Mouse (Mus musculus) cerebellum, postnatal 25 days (tissue): ENCODE measurements at regions not wholly inside any gene's neighbourhood (a gene's known extent, or its start where the extent isn't known, plus 50 kb on each side); places are given as distances from the start of the nearest gene placed in this dataset.

Source experiments
- DNase-seq, 2 experiments: peaks; one replicate each; pipeline ENCODE4 v3.0.0; 2021; ENCODE audit warnings: mixed read lengths in 2 of 2

DNA sequence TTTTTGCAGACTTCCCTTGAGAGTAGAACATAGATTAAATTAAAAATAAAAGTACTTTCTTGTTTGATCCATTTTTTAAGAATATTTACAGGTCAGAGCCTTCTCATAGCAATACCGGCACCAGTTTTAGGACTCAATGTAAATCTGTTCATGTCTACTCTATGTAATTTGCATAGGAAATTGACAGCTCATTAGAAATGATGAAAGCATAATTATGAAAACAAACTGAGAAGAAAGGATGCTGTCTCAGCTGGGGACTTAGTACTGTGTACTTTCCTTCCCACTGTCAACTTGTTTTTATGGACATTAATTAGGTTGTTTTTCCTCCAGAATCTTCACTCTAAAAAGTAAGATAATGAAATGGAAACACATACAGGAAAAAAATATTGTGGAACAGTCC lies 3344.8 kb upstream of the Gm6569 start:
- no peak for DNase-seq

DNA sequence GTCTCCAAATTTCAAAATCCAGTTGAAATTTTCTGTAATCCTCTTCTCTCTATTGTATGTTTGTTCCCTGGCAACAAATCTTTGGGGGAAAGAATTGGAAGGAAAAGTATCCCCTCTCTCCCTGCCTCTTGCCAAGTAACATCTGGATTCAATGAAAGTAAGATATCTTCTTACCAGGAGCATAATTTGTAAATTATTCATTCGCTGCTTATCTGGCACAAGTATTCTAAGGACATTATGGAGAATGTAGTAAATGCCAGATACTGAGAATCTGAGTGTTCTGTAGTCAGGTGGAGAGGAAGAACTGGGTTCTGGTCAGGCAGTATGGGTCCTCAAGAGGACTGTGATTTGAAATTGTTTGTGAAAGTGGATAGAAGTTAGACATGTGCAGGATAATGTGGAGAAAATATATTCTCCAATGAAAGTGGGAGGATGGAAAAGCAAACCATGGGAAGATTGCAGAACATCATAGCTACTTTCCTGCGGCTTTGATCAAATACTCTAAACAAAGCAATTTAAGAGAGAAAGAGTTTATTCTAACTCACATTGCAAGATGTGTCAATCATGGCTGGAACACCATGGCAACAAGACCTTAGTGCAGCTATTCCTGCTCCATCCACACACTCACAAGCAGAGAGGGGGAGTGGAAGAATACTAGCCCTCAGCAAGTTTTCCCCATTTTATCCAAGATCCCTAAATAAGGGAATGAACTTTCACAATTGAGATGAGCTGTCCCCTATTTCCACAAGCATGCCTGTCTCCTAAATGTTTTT lies 3327.1 kb upstream of the Gm6569 start:
- no peak for DNase-seq

DNA sequence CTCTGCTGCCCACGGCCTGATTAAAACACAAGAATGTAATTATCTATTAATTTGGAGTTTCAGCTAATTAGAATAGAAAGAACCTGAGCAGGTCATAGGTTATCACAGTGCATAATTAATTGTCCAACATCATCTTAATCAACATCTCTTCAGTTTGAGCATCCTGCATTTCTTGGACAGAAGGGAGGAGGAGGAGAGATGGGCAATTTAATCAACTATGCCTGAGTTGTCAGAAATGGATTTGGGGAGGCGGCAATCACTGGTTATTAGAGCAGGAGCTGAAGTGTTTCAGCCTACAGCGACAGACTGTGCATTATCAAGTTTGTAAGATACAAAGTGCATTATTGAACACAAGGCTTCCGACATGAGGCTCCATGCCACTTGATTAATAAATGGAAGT lies 3313.8 kb upstream of the Gm6569 start:
- no peak for DNase-seq

DNA sequence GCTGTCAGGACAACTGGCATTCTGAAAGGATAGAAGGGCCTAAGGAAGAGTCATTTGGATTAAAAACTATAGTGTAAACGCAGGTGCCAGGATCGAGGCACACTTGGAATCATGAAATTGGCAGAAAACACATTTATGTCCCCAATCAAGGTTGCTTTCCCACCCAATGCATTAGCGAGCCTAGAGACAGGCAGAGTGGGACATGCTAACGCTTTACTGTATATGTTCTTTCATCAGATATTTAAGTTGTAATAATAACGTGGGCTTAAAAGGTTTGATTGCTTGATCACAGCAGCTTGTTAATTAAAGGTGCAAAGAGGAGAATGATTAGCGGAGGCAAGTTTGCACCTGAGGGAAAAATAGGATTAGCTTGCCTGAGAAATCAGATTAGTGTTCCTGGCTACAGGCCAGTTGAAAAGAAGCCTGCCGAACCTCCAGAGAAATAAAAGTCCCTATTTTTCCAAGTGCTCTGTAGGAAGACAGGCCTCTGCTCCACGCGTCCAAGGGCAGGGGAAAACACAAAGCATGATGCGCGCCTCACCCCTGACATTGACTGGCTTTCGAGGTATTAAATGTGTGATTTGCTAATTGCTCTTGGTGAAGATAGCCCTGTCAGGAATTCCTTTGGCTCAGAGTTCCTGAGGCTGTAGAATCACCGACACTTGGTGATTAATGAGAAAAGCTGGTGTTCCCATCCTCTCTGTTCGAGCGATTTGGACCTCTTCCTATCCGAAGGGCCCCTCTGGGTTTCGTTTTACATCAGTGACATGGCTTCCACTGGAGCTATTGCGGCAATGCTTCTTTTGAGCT lies 3279.4 kb upstream of the Gm6569 start:
- peak in 1 of 2 experiments; percentile 4 for DNase-seq

DNA sequence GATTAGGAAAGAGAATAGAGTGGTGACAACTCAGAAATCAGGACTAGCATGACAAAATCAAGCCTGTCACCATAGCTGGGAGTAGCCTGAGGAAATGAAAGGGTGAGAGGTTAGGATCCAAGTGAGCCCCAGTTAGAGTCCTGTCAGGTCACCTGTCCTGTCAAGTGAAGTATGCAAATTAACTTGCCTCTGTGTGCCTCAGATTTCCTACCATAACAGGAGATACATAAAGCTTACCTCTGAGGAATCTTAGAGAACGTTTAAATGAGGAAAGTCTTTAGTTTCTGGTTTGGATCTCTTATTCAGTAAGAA lies 3278.8 kb upstream of the Gm6569 start:
- no peak for DNase-seq

DNA sequence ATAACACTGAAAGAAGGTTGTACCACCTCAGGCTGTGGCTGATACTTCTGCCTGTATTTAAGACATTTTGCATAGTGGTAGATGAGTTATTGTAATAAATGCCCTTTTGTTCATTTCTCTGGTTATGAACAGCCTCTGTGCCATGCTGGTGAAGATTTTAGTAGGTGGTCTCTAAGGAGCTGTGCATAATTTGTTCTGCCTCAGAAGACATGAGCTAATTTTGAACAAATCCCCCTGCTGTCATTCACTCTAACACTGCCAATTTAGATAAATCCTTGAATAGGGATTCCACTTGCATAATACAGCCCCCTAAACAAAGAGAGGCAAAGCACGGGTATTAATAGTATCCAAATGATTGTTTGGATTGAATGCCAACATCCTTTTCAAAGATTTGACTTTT lies 3240.1 kb upstream of the Gm6569 start:
- no peak for DNase-seq

DNA sequence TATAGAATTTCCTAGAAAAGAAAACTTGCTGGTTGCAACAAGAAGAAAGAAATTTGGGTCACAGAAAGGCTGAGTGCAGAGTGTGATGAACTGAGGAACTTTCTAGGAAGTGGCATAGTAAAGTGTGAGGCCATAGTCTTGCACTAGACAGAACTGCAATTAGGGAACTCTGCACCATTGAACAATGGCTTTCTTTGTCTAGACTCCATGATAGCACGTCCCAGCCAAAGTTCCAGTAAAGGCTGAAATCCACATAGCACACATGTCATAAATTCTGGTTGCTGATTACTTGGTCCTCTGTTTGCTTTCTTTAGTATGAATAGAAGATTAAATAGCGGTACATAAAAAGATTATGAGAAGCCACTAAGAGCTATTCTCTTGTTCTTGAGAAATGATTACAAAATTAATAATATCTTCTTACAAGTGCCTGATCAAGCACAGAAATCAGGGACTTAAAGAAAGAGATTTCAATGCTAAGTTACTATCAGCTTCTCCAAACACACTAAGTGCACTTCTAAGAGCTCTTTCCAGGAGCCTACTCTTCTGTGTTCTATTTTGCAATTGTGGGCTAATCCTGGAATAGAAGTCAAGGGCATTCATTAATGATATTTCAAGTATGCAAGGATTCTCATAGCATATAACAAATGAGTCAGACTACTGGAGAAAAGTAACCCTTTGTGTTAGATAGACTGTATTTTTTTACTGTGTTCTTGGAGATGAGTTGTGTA lies 3233.4 kb upstream of the Gm6569 start:
- no peak for DNase-seq

DNA sequence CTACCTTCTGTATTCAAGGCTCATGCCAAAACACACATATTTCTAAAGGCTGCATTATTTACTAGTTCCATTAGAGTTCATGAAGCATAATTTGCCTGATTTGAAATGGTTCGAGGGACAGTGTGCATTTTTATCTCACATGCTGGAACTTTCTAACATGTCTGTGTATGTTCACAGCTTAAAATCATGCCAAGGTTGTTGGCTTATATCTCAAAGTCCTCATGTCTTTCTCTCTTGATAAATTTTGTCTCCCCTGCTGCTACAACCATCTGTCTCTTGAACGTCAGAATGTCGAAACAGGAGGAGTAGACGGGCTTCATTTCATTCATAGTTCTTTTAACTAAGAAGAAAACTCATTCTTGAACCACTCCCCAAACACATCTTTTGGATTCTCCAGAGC lies 3229.1 kb upstream of the Gm6569 start:
- peak in 1 of 2 experiments; percentile 21 for DNase-seq

DNA sequence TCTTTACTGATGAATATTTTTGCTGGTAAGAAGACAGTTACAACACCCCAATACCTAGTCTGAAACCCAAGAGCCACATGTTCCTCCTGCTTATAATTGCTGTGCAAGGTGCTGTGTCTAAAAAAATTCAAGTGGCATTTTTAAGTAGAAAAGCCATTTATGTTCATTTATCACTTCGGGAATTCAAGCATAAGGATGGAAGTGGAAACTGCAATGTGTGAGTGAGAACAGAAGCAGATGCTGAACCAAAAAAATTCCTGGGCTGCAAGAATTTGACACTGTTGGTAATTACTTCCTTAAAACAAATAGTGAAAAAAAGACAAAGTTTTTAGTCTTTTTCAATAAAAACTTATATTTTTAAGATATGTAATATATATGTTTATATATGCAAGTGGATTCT lies 3227.5 kb upstream of the Gm6569 start:
- no peak for DNase-seq

DNA sequence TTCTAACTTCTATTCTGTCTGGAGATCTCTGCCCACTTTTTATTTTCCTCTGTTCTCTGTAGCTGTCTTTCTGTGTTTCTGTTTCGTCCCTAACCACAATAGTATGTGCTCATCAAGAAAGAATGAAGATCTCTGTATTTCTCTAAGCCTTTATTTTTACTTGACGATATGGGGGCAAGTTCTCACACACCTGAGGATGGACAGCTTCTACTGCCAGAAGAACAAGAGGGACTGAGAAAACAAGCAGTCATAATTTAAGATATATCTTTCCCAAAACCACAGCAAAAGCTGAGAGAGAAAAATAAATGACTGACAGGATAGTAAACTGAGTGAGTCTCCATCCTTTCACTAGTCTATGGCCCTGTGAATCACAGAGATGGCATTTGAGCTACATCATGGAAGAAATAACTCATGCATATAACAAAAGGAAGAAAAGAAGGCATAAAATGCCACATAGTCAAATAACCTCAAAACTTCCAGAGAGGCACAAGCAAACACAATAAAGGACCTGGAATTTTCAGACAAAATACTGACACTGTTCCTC lies 3216.2 kb upstream of the Gm6569 start:
- no peak for DNase-seq

DNA sequence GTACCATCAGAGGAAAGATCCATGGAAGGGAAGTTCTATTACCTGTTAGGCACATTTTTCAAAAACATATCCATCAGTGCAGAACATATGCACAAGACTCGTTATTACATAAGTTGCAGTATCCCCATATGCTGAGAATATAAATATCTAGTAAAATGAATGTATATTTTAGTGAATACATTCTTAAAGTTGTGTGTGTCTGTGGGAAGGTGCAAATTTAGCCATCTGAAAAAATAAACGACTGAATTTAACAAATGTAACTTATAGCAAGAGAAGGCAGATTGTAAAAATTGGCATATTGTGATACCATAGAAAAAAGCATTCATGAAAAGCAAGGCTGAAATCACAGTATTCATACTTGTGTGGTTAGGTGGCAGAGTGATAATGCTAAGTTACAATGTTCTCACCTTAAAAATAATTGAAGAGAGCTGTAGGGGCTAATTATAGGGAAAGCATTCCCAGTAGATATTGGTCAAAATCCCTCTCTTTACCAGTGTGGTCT lies 3193.3 kb upstream of the Gm6569 start:
- DNase-seq = no peak

DNA sequence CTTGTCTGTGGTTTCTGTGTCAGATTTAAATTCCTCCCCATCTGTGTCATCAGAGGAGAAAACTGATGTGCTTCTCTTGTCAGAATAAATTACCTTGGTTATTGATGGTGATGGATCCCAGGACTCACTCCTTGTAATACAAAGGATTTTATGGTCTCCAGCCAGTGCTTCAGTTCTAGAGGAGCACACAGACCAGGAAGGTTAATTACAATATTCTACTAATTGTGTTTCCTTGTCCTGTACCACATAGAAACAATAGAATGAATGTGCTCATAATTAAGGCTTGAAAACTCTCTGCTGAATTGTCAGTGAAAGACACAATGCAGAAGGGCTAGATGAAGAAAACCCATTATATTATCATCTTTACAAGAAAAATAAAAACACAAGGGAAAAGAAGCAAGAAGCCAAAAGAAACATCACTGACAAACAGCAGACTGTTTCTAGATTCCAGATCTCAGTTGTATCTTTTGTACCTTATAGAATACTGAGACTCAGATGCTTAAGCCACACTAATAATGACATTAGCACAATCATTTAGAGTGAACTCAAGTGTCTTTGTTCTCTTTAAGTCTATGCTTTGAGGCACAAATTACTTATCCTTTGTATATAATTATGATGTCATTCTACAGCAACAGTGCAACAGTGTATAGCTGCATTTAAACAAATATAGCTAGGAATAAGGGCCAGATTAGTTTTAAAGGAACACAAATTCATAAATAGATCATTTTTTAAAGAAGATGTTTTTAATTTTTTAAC lies 3189.7 kb upstream of the Gm6569 start:
- no peak for DNase-seq

DNA sequence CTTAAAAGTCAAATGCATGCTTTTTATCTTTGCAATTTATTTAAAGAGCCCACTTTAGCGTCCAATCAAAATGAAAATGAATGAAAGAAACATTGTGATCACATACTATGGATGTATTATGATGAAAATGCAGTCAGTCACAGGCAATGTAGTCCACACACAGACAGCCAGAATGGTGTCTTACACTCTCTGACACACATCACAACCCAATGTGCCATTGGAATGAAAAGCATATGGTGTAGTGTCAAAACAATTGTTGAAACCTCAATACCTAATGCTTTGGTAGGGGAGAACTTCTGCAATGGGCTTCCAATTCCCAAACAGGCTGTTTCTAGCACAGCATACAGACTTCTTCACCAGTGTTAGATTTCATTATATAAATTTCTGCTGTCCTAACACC lies 3158.8 kb upstream of the Gm6569 start:
- no peak for DNase-seq

DNA sequence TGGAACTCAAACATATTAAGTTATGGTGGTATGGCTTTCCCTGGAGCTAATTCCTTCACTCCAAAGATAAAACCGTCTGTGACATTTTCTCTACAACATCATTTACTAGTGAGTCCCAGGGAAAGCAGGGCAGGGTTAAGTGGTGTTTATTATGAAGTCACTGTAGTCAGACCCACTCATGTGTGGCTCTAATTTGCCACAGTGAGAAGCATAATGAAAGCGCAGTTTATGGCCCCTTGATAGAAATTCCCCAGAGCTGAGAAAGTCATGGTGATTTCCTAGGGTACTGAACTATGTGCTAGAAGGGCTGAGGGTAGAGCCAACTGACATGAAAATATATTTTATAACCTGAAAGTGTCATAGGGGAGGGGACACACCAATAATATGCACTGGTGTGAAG lies 3129.8 kb upstream of the Gm6569 start:
- no peak for DNase-seq

DNA sequence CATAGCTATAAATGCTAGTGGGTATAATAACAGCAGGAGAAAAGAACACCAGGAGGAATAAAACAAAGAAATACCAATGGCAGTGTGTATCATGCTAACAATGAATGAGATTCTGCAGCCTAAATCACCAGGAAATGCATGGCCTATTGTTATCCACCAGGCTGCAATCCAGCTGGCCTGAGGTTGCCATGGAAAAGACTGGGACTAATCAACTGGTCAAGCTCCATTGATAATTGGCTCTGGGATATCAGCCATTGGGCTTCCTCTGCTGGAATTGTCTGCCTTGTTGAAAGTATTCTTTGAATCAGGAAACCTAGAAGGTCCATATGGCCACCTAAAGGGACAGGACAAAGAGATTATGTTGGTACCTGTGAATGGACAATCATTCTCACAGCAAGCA lies 3120.6 kb upstream of the Gm6569 start:
- DNase-seq = no peak

DNA sequence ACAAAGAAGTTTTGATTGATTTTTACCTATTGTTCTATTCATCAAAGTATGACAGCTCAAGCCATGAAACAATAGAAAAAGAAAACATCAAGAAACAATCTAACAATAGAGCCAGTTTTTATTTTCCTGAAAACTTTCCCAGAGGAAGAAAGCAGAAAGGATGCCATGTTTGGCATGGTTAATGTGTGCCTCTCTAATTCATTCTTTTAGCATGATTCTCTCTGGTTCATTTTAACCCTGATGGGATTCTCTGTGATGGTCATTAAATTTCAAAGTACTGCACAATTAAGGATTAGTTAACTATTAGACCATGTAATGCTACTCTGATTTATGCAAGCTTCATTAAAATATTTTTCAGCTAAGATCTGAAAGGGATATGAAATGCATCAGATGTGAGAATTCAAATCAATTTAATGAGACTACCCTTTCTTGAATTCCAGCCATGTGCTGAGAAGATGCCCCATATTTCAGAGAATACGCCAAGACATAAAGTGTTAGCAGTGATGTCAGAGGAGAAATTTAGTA lies 3106.9 kb upstream of the Gm6569 start:
- no peak for DNase-seq

DNA sequence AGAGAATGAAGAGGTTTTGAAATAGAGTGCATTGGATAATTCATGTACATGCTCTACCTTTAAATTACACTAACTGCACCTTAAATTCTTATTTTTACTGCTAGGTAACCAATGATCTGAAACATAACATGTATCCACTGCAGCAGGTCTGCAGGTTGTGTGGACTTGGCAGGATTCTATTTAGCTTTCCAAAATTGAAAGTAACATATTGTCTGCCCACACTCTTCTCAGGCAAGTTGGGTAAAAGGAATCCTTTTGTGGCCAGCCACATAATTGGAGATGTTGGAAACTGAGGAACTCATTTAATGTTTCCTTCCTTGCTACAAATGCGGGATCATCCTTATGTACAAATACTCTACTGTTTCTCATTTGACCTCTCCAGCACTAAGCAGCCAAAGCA lies 3106.4 kb upstream of the Gm6569 start:
- DNase-seq = no peak

DNA sequence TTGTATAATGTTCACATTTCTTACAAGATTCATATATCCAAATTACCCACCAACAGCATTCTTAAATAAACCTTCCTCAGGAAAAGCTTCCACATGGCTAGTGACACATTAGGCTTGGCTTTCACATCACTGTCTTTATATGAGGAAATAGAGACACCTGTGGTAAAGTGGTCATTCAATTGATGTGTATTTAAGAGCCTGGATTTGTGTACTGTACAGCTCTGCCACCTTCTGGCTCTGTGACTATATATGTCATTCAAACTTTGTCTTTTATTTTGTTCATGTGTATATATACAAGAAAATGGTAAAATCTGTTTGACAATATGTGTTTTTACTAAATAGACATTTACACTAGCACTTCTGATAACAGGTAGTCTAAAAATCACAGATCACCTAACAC lies 3090.1 kb upstream of the Gm6569 start:
- DNase-seq = no peak

DNA sequence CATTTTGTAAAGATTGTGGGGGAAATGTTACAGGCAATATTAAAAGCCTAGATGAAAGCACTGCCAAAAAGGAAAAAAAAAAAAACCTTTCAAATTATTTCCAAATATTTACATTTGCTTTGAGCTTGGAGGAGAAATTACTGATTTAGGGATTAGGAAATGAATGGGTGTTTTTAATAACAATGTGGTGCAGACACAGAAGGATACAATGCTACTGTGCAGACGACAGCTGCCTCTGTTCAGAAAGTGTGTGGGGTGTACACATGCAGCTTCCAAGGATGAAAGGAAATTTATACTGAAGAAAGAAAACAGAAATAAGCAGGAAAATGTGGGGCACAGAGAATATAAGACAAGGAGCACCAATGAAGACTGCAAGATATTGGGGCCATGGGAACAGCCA lies 3070.3 kb upstream of the Gm6569 start:
- DNase-seq = no peak

DNA sequence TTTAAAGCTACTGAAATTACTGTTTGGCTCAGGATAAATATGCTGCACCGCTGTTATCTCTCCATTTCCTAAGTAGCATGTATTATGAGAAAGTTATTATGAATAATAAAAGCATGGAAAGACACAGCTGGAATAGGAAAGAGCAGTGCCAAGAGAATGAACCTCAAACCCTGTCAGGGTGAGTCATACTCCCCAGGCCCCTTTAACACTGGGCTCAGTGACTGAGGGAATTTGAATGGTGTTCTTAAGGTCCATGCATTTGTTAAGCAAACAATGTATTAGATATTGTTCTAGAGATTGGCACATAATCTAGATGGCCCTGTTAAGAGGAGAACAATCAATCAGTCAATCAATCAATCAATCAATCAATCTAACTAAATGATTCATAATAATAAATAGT lies 3069.8 kb upstream of the Gm6569 start:
- DNase-seq = no peak

DNA sequence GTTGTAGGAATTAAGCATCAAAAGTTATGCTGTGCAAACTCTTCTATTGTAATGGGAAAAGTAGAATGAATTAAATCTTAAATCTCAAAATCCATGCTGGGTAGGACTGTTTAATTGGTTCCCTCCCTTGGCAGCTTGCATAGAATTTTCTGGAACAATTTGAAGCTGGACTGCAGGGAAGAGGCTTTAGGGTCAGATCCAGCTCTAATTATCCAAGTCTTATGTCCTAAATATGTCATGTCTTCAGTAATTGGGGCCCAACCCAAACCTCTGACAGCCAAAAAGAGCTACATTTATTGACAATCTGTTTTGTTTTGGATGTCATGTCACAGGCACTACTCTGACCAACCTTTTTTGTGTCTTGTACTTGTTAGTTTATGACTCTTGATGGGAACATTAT lies 3068.9 kb upstream of the Gm6569 start:
- DNase-seq = no peak
